Mouse (Mus musculus) T-helper 17 cell (primary cell): Measurements from ENCODE around the gene Rpp21.
"Not testable (repeated sequence)": the region's sequence is repeated elsewhere in the genome, so short reads cannot be mapped to it uniquely, and the experiment has no call there.

ENCODE experiments used
- in situ Hi-C, 2 experiments: fragments of 300-600 bp; cut with MboI, MseI; formaldehyde crosslinking; loops; 1 replicate in 1 of 2; 2 replicates in 1 of 2; pipeline ENCODE4 v1.15.1; 2025; ENCODE audit warnings: high pct_unique_total_duplicates in 2 of 2

Rpp21 gene

GRCm38 (mm10) chr17:36240637-36241213 is 17.1 kb downstream of the Rpp21 start:
- in situ Hi-C loops, result no loop called here

GRCm38 (mm10) chr17:36237321-36237921 is 20.4 kb downstream of the Rpp21 start:
- in situ Hi-C loops, result no loop called here

GRCm38 (mm10) chr17:36235300-36235699 is 22.6 kb downstream of the Rpp21 start:
- in situ Hi-C loops, result not testable (repeated sequence)

GRCm38 (mm10) chr17:36233572-36233971 is 24.3 kb downstream of the Rpp21 start:
- in situ Hi-C loops, result no loop called here

GRCm38 (mm10) chr17:36231318-36231717 is 26.6 kb downstream of the Rpp21 start:
- in situ Hi-C loops, result no loop called here

GRCm38 (mm10) chr17:36229046-36229445 is 28.8 kb downstream of the Rpp21 start:
- in situ Hi-C loops, result no loop called here

GRCm38 (mm10) chr17:36226921-36227320 is 30.9 kb downstream of the Rpp21 start:
- in situ Hi-C loops, result no loop called here

GRCm38 (mm10) chr17:36225231-36225824 is 32.5 kb downstream of the Rpp21 start:
- in situ Hi-C loops, result no loop called here

GRCm38 (mm10) chr17:36224451-36224850 is 33.4 kb downstream of the Rpp21 start:
- in situ Hi-C loops, result no loop called here

- in situ Hi-C loops, result no loop called here
Measured at GRCm38 (mm10) chr17:36218594-36219155, 39.2 kb downstream of the Rpp21 start.

- in situ Hi-C loops, result no loop called here
Measured at GRCm38 (mm10) chr17:36215586-36215985, 42.3 kb downstream of the Rpp21 start.

GRCm38 (mm10) chr17:36206846-36207245 is 51.0 kb downstream of the Rpp21 start:
- in situ Hi-C loops, result loop anchor here (5.0 to 10.0 kb wide), 2 partner anchors 50 to 58 kb away; partner anchors contain the start of gene Rpp21 (in 1 of the 2)

- in situ Hi-C loops, result loop anchor here (5.0 to 10.0 kb wide), 2 partner anchors 51 to 59 kb away; partner anchors contain the start of gene Rpp21 (in 1 of the 2)
Measured at GRCm38 (mm10) chr17:36205862-36206261, 52.0 kb downstream of the Rpp21 start.
